Mouse (Mus musculus) ES-Bruce4 (cell line): ENCODE results near the gene Cux2. TPM values are rescaled to one million over a fixed set of nuclear protein-coding genes. Genes with fewer than 3 reads are reported as not detected.
A peak's percentile ranks its signal among the peaks of the same experiment; 100 is the strongest.

Experiments
- H3K27ac ChIP-seq: 2 replicates; pipeline ENCODE4 v1.5.1; 2012; ENCODE audit warnings: low read length, inconsistent platforms; ENCODE audit not compliant: insufficient read depth
- H3K27me3 ChIP-seq: 2 replicates; pipeline ENCODE4 v1.6.1; 2012; ENCODE audit warnings: mild to moderate bottlenecking, low read length, inconsistent platforms; ENCODE audit not compliant: control insufficient read depth, poor library complexity, insufficient read depth, severe bottlenecking
- H3K36me3 ChIP-seq: 2 replicates; pipeline ENCODE4 v1.6.1; 2012; ENCODE audit warnings: inconsistent platforms, mild to moderate bottlenecking, low read length, moderate library complexity; ENCODE audit not compliant: control insufficient read depth, poor library complexity, insufficient read depth, severe bottlenecking
- H3K4me1 ChIP-seq: one replicate; pipeline ENCODE4 v1.8.1; 2011; ENCODE audit warnings: low read length; ENCODE audit not compliant: control insufficient read depth, insufficient read depth
- H3K4me3 ChIP-seq: 2 replicates; pipeline ENCODE4 v1.5.1; 2011; ENCODE audit warnings: low read depth, mild to moderate bottlenecking, low read length
- H3K9ac ChIP-seq: 2 replicates; pipeline ENCODE4 v1.6.1; 2012; ENCODE audit warnings: low read depth, mild to moderate bottlenecking, inconsistent platforms; ENCODE audit not compliant: poor library complexity, severe bottlenecking
- H3K9me3 ChIP-seq: replicated peaks from 2 replicates; pipeline ENCODE4 v1.6.1; 2012; ENCODE audit warnings: mild to moderate bottlenecking, low read length, inconsistent platforms; ENCODE audit not compliant: control insufficient read depth, poor library complexity, insufficient read depth, severe bottlenecking
- CTCF ChIP-seq: IDR thresholded peaks from one replicate; pipeline ENCODE4 v1.8.1; 2011; ENCODE audit warnings: low read depth, low read length
- EP300 ChIP-seq: IDR thresholded peaks from 2 replicates; pipeline ENCODE4 v1.6.1; 2011; ENCODE audit warnings: low read depth, low read length; ENCODE audit not compliant: insufficient read depth
- POLR2A ChIP-seq: IDR thresholded peaks from one replicate; pipeline ENCODE4 v1.8.1; 2011; ENCODE audit warnings: low read length; ENCODE audit not compliant: insufficient read depth
- polyA plus RNA-seq: library from polyadenylated mRNA; stranded (reverse); fragments of >200 nt; gene quantifications from 2 replicates; pipeline ENCODE4 v1.2.4, GENCODE M21; 2011; ENCODE audit warnings: low read depth; ENCODE audit not compliant: missing spikeins, insufficient read depth, insufficient read length

Gene Cux2
- polyA plus RNA-seq, 1 experiment, result 3.6 TPM

- Histone ChIP-seq H3K4me1 (no peaks in the 10 kb centered on the region), H3K27ac (no peak overlapping the region)
These were observed 927 bp downstream of the Cux2 start for GRCm38 (mm10) chr5:122048686-122049663.

GRCm38 (mm10) chr5:122048252-122048651 is 1.6 kb downstream of the Cux2 start:
- TF ChIP-seq CTCF (no peak), EP300 (no peak), POLR2A (no peak)
- Histone ChIP-seq H3K4me3 (peak overlapping the region; percentile 33; the same call in 1 of the 2 replicates), H3K27ac (no peak overlapping the region), H3K9me3 (no peaks in the 10 kb centered on the region), H3K9ac (0 out of 2 replicates have a peak overlapping the region, but pooled peaks have one; percentile 77), H3K4me1 (no peaks in the 10 kb centered on the region), H3K27me3 (no peaks in the 10 kb centered on the region), H3K36me3 (no peaks in the 10 kb centered on the region)

More at GRCm38 (mm10) chr5:122048686-122049663, 927 bp downstream of the Cux2 start:
- H3K4me3 ChIP-seq, result peak overlapping the region; percentile 75
- peak overlapping the region; percentile 77 for H3K9ac ChIP-seq
- H3K36me3 ChIP-seq, result no peaks in the 10 kb centered on the region
- TF ChIP-seq CTCF, result no peak
- TF ChIP-seq POLR2A, result no peak
- no peak for TF ChIP-seq EP300
- no peaks in the 10 kb centered on the region for H3K27me3 ChIP-seq
- H3K9me3 ChIP-seq, result no peaks in the 10 kb centered on the region

- Histone ChIP-seq H3K4me1 (no peaks in the 10 kb centered on the region), H3K9ac (no peak overlapping the region), H3K4me3 (no peak overlapping the region), H3K36me3 (no peaks in the 10 kb centered on the region), H3K27ac (no peak overlapping the region), H3K27me3 (no peaks in the 10 kb centered on the region), H3K9me3 (no peaks in the 10 kb centered on the region)
- TF ChIP-seq CTCF (no peak), POLR2A (no peak), EP300 (no peak)
These were observed 2.1 kb downstream of the Cux2 start for GRCm38 (mm10) chr5:122047791-122048190.

DNA sequence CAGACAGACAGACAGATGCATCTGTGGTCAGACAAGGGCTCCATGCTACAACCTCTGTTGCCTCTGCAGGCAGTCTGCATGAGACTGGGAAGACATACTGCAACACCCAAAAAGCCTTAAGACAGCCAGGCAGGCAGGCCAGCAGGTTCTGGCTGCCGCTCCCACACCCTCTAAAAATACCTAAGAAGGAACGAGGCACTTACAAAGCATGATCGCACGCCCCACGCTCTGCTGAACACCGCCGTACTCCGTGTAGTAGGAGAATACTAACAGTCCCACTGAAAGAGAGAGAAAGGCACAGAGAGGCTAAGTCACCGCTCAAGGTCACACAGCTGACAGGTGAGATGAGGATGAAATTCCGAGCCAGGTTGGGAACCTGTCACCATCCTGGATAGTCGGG is 6.3 kb downstream of the Cux2 start:
- H3K27me3 ChIP-seq, result no peaks in the 10 kb centered on the region
- no peak overlapping the region for H3K27ac ChIP-seq
- H3K36me3 ChIP-seq, result no peaks in the 10 kb centered on the region
- H3K9ac ChIP-seq, result no peak overlapping the region
- no peak overlapping the region for H3K4me3 ChIP-seq
- H3K4me1 ChIP-seq, result no peaks in the 10 kb centered on the region
- no peaks in the 10 kb centered on the region for H3K9me3 ChIP-seq
- TF ChIP-seq POLR2A, result no peak
- TF ChIP-seq CTCF, result no peak
- TF ChIP-seq EP300, result no peak

DNA sequence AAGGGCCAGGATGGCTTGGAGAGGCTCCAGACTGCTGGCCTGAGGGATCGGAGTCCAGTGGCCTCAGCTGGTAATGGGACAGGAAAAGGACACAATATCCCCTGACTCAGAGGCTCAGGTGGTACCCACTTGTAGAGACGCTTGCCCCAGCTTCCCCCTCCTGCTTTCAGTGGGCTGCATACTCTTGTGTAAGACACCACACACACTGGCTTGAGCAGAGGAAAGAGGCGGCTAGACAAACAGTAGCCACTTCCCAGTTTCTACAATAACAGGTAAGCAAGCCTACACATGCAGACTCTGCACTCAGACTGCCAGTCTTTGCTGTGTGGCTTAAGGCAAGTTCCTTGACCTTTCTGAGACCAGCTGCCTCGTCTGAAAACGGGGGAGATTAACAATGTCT is 14.6 kb downstream of the Cux2 start:
- H3K4me1 ChIP-seq, result no peaks in the 10 kb centered on the region
- H3K9me3 ChIP-seq, result no peaks in the 10 kb centered on the region
- no peaks in the 10 kb centered on the region for H3K36me3 ChIP-seq
- H3K4me3 ChIP-seq, result no peak overlapping the region
- H3K27ac ChIP-seq, result no peak overlapping the region
- no peak overlapping the region for H3K9ac ChIP-seq
- no peaks in the 10 kb centered on the region for H3K27me3 ChIP-seq
- TF ChIP-seq POLR2A (no peak), CTCF (no peak), EP300 (no peak)

GRCm38 (mm10) chr5:122033167-122033478 is 16.8 kb downstream of the Cux2 start:
- Histone ChIP-seq H3K4me3 (no peak overlapping the region), H3K27ac (no peak overlapping the region), H3K36me3 (no peaks in the 10 kb centered on the region), H3K9me3 (no peaks in the 10 kb centered on the region), H3K27me3 (no peaks in the 10 kb centered on the region), H3K4me1 (no peaks in the 10 kb centered on the region), H3K9ac (no peak overlapping the region)
- TF ChIP-seq EP300, result no peak
- TF ChIP-seq CTCF, result no peak
- TF ChIP-seq POLR2A, result no peak
